In the genomic region with DNA sequence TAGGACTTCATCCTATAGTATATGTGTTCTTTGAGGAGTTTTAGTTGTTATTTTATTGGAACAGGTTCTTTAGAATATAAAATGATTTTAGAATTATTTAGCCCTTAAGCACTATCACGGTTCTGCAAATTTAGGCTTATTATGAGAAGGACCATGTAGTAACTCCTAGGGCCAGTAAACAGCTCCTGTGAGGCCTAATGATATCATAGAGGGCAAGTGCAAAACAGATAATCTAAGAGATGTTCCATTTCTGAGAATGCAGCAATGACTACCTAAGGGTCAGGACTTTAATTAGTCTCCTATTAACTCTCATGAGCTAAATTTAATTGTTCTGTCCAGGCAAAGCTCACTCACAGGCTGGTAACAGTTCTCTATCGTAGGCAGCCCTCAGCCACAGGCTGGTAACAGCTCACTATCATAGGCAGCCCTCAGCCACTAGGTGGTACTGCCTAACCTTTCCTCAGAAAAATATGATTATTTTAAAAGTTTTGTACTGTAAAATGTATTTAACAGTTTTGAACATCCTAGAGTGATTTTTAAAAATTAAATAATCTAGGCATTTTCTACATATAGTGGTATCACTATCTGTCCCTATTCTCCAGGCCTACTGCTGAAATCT, we compare ENCODE assay signal across 8 mouse cellular contexts.
DNase-seq lines count a peak whose midpoint lies in the region; ATAC-seq and TF ChIP-seq lines count a peak whose summit lies in the region.
"Had no signal": no experiment of that assay in that cellular context is flagged by ENCODE, and none has a peak within 500 bp of the region (broad histone marks: within the 10 kb centered on the region; RNA-seq: fewer than 3 reads in every experiment).

No protein-coding gene starts in this region.

- H3K4me1 ChIP-seq in ES-E14 (ENCODE audit: control insufficient read depth in 2 of 2, insufficient read depth in 2 of 2, low read length in 2 of 2, poor library complexity in 1 of 2): no peaks in the 10 kb centered on the region; a peak in 1 of 4 replicates
- no peaks in the 10 kb centered on the region for H3K4me1 ChIP-seq in midbrain, embryonic 13.5 days (replicated peaks)

- no peak overlapping the region for H3K4me2 ChIP-seq in midbrain, embryonic 13.5 days (replicated peaks)

- H3K9ac ChIP-seq in ES-E14 (ENCODE audit: insufficient read depth, low read depth, low read length, poor library complexity, severe bottlenecking): no peak overlapping the region
- H3K9ac ChIP-seq in midbrain, embryonic 13.5 days (replicated peaks): no peak overlapping the region

- DNase-seq in left cerebral cortex, adult 2 months (ENCODE audit: extremely low spot score in 1 of 2, low spot score in 2 of 2): no peak
- no peak for DNase-seq in left cerebral cortex, adult 11 months (ENCODE audit: low spot score)
- DNase-seq in ES-E14 (ENCODE audit: low read depth, low spot score): no peak
- peak; percentile 61 for DNase-seq in embryo, embryonic 10.5 days (ENCODE audit: low spot score)
- no peak for DNase-seq in urinary bladder, postnatal 36 days (ENCODE audit: low spot score in 2 of 2)
- DNase-seq in frontal cortex, postnatal 36 days (ENCODE audit: low spot score in 2 of 2): no peak
- DNase-seq: kidney, adult 18-20 months had no signal

- H3K27me3 ChIP-seq in midbrain, embryonic 13.5 days: 0 out of 2 replicates have a peak, but pooled peaks cover 4% of the 10 kb centered on the region

- TF ChIP-seq CTCF in left cerebral cortex, adult 2 months (IDR thresholded peaks at IDR 0.05): peak; percentile 66

- in situ Hi-C loops in ES-E14 (cut with MboI; ENCODE audit: low sequenced_read_pairs in 2 of 2, unreplicated experiment in 2 of 2): loop anchor here (10.0 to 25.0 kb wide), 2 partner anchors 1060 to 1073 kb away; no protein-coding TSS in a partner anchor

- no peaks in the 10 kb centered on the region for H3K36me3 ChIP-seq in ES-E14 (ENCODE audit: control insufficient read depth, insufficient read depth, low read length, poor library complexity, severe bottlenecking)
- no peaks in the 10 kb centered on the region for H3K36me3 ChIP-seq in midbrain, embryonic 13.5 days

- no peak overlapping the region for H3K27ac ChIP-seq in left cerebral cortex, adult 2 months
- no peak overlapping the region for H3K27ac ChIP-seq in ES-E14 (ENCODE audit: insufficient read depth, low read depth, low read length, poor library complexity, severe bottlenecking)
- H3K27ac ChIP-seq in midbrain, embryonic 13.5 days: no peak overlapping the region

- intact Hi-C loops in left cerebral cortex, adult 2 months (cut with DNase I): loop anchor here (1.0 to 5.0 kb wide), 2 partner anchors 836 to 1653 kb away; no protein-coding TSS in a partner anchor

- H3K9me3 ChIP-seq in ES-E14 (ENCODE audit: control insufficient read depth, insufficient read depth, low read depth, low read length): no peaks in the 10 kb centered on the region
- H3K9me3 ChIP-seq in midbrain, embryonic 13.5 days: no peaks in the 10 kb centered on the region

- peak; percentile 86 for ATAC-seq in midbrain, embryonic 13.5 days

- no peak overlapping the region for H3K4me3 ChIP-seq in left cerebral cortex, adult 2 months
- no peak overlapping the region for H3K4me3 ChIP-seq in ES-E14 (ENCODE audit: insufficient read depth in 1 of 2, low read depth in 1 of 2, low read length in 2 of 2, poor library complexity in 1 of 2, severe bottlenecking in 1 of 2)
- H3K4me3 ChIP-seq in midbrain, embryonic 13.5 days (replicated peaks): no peak overlapping the region

- 61% methylated on average over 2 of the region's 2 CpGs for WGBS in midbrain, embryonic 13.5 days

TF ChIP-seq in ES-E14, 5 proteins besides CTCF, POLR2A, EP300 and RAD21:
- no peak for TF ChIP-seq CHD2 (IDR thresholded peaks at IDR 0.05; ENCODE audit: low read depth, low read length)
- TF ChIP-seq ZNF384 (IDR thresholded peaks at IDR 0.05; ENCODE audit: low read depth, low read length): no peak
- TF ChIP-seq ZC3H11A (IDR thresholded peaks at IDR 0.05; ENCODE audit: borderline replicate concordance, low read depth, low read length): peak; percentile 4; the same call in 1 of the 2 replicates
